Mouse (Mus musculus): ENCODE results near the gene Zmym1. TPM values are rescaled to one million over a fixed set of nuclear protein-coding genes. Genes with fewer than 3 reads are reported as not detected.

The Zmym1 gene
- polyA plus RNA-seq, 1 experiment: 2.0 TPM

- TF ChIP-seq GATA1 (IDR thresholded peaks at IDR 0.05; ENCODE audit: low read length): no peak
Measured at GRCm38 (mm10) chr4:127038828-127039349, 22.1 kb downstream of the Zmym1 start.

DNA sequence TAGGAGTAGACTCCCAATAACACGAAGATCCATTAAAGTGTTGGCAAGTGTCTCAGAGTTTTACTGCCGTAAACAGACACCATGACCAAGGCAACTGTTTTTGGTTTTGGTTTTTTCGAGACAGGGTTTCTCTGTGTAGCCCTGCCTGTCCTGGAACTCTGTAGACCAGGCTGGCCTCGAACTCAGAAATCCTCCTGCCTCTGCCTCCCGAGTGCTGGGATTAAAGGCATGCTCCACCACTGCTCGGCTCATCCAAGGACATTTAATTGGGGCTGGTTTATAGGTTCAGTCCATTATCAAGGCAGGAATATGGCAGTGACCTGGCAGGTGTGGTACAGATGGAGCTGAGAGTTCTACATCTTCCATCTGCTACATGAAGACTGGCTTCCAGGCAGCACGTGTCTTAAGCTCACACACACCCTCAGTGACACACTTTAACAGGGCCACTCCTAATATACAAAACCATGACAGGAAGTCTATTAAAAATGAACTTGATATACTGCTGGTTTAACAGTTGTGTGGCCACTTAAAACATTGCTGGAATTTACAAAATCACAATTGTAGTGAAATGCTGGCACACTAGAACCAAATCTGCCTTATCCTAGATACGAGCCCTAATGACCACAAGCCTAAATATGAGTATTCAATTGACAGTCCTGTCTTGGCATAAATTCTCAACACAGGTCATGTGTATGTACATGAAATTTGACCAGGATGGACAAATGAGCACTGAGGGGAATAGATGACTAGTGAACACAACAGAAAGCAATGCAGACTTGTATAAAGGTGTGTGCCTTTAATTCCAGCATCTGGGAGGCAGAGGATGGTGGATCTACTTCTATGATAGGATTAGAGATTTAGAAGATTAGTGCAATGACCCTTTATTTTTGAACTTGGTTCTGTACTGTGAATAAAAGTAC lies 22.8 kb downstream of the Zmym1 start:
- TF ChIP-seq GATA1 (IDR thresholded peaks at IDR 0.05; ENCODE audit: low read length): no peak

- TF ChIP-seq GATA1 (IDR thresholded peaks at IDR 0.05; ENCODE audit: low read length): no peak
Measured at GRCm38 (mm10) chr4:127037158-127037557, 23.8 kb downstream of the Zmym1 start.

DNA sequence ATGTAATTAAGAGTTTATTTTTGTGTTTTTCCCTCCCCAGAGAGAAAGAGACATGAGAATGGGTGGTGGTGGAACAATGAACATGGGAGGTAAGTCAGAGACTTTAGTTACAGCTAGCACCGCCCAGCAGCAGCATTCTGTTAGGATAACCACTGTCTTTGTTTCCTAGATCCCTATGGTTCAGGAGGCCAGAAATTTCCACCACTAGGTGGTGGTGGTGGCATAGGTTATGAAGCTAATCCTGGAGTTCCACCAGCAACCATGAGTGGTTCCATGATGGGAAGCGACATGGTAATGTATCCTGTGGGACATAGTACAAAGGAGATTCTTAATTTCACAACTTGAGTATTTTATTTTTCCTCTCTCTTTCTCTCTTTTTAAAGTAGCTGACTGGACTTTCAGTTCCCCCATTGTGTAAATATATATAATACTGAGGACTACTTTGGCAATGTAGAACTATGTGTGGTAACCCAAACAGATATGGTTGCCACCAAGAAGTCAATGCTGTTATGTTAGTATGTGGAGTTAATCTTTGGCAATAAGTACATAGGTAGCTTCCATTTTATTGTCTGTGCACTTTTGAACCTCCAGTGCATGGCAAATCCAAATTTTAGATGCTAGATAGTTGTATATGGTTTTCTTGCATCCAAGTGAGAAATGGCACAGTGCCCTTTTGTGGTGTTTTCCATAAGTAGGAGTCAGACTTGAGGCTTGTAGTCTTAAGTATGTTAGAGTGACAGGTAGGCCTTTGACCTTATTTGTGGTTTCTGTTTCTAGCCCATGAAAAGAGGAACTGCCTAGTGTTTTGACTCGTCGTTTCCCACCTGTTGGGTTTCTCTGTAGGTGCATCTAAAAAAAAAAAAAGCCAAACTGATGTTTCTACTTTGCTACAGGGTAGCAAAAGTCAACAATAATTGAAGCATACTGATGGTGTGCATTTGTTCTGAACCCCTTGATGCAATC lies 33.4 kb downstream of the Zmym1 start:
- no peak for TF ChIP-seq GATA1 (IDR thresholded peaks at IDR 0.05; ENCODE audit: low read length)

DNA sequence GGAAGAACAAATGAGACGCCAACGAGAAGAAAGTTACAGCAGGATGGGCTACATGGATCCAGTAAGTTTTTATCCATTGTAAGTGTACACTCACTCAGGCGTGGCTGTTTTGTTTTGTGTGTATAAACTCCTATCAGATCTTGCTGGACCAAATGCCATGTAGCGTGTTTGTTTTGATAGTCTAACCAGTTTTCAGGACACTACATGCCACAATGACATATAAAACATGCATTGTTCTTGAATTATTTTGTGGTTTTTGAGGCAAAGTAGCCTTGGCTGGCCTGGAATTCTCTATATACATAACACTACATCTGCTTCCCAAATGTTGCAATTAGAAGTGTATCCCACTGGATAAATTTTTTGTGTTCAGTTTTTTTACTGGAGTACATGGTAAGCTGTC lies 34.1 kb downstream of the Zmym1 start:
- no peak for TF ChIP-seq GATA1 (IDR thresholded peaks at IDR 0.05; ENCODE audit: low read length)

- no peak for TF ChIP-seq GATA1 (IDR thresholded peaks at IDR 0.05; ENCODE audit: low read length)
Measured at GRCm38 (mm10) chr4:127024240-127024639, 36.7 kb downstream of the Zmym1 start.

- no peak for TF ChIP-seq GATA1 (IDR thresholded peaks at IDR 0.05; ENCODE audit: low read length)
Measured at GRCm38 (mm10) chr4:127023201-127023600, 37.8 kb downstream of the Zmym1 start.

- TF ChIP-seq GATA1 (IDR thresholded peaks at IDR 0.05; ENCODE audit: low read length): no peak
Measured at GRCm38 (mm10) chr4:127021989-127022626, 38.8 kb downstream of the Zmym1 start.

- no peak for TF ChIP-seq GATA1 (IDR thresholded peaks at IDR 0.05; ENCODE audit: low read length)
Measured at GRCm38 (mm10) chr4:127021151-127021945, 39.6 kb downstream of the Zmym1 start, which contains the start of gene Sfpq. TSS of gene Sfpq (plus strand) at chr4:127021324.

DNA sequence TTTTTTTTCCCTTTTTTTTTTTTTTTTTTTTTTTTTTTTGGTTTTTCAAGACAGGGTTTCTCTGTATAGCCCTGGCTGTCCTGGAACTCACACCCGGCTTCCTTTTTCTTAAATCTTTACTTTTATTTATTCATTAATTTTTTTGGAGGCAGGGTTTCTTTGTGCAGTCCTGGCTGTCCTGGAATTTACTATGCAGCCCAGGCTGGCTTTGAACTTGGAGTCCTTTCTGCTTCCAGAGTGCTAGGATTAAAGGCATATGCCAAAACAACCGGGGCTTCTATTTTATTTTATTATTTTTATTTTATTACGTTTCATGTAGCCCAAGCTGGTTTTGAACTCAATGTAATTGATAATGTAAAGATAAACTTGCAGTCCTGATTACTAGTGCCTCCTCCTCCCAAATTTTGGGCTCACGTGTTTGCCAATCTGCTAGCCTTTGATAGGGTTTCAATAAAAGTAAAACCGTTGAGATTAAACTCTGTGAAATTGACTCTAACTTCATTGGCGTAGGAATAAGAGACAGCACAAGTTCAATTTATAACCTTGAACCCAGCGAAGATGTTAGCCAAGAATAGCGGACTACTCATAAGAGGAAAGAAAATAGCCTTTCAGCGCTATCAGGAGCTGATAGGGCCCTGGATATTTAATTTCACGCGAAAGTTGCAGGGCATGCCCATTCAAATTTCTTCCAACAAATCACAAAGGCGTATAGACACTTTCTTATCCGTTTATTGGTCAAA lies 40.4 kb downstream of the Zmym1 start:
- TF ChIP-seq GATA1 (IDR thresholded peaks at IDR 0.05; ENCODE audit: low read length): peak; percentile 22

DNA sequence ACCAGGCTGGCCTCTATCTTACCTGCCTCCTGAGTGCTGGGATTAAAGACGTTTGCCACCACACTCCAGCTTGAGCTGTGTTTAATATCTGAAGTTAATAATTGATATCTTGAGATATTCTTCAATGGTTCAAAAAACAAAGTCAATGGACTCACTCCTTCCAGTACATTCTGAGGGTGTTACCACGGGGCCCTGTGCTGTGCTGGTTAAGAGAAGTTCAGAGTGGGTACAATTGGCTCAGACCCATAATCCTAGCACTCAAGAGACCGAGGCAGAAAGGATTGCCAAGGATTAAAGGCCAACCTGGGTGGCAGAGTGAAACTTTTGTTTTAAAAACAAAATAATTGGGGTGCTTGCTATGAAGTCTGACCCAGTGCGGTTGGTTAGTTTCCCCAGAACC lies 44.6 kb downstream of the Zmym1 start:
- TF ChIP-seq GATA1 (IDR thresholded peaks at IDR 0.05; ENCODE audit: low read length): no peak

- TF ChIP-seq GATA1 (IDR thresholded peaks at IDR 0.05; ENCODE audit: low read length): no peak
Measured at GRCm38 (mm10) chr4:127005113-127005936, 55.6 kb downstream of the Zmym1 start.

- no peak for TF ChIP-seq GATA1 (IDR thresholded peaks at IDR 0.05; ENCODE audit: low read length)
Measured at GRCm38 (mm10) chr4:127004384-127004783, 56.6 kb downstream of the Zmym1 start.

Data from G1E-ER4 (cell line).